Mouse (Mus musculus) lung, adult 2 months (tissue): ENCODE measurements around the gene BC048671.

ENCODE experiments used
- CTCF ChIP-seq: fragments of 200-500 bp; IDR thresholded peaks from 2 replicates; pipeline ENCODE4 v1.5.1; 2011; ENCODE audit warnings: mild to moderate bottlenecking, low read length, control low read depth; ENCODE audit not compliant: insufficient read depth
- POLR2A ChIP-seq: fragments of 200-500 bp; IDR thresholded peaks from 2 replicates; pipeline ENCODE4 v1.6.1; 2011; ENCODE audit warnings: low read depth, mild to moderate bottlenecking, control low read depth, low read length, borderline replicate concordance; ENCODE audit errors: extremely low read depth

GRCm38 (mm10) chr6:90350011-90350410 is 49.0 kb downstream of the BC048671 start:
- no peak for TF ChIP-seq POLR2A
- TF ChIP-seq CTCF, result no peak
